ENCODE assay signal across 29 mouse cellular contexts in the genomic region with DNA sequence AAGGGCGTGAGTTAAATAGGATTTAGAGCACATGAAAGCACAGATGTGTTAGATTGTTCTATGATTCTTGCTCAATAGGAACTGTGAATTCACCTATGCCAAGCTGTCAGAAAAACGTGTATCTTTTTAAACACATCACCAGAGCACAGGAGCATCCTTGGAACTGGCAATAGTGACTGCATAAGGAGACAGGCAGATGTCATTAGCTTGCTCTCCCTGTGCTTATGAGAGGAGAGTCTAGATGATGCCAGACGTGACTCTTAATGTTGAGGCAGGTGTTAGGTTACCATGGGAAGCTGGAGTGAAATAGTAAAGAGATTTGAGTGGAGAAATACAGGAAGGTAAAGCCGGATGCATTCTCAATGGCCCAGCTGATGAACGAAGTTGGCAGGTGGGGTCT.
DNase-seq lines count a peak whose midpoint lies in the region; ATAC-seq lines count a peak whose summit lies in the region.
"Had no signal": no experiment of that assay in that cellular context is flagged by ENCODE, and none has a peak within 500 bp of the region (broad histone marks: within the 10 kb centered on the region; RNA-seq: fewer than 3 reads in every experiment).

No protein-coding gene starts in this region.

- no peak for DNase-seq in hindbrain, embryonic 10.5 days (ENCODE audit: low spot score)
- no peak for DNase-seq in hindbrain, embryonic 11.5 days (ENCODE audit: low spot score)
- no peak for DNase-seq in lung, postnatal 10 days
- DNase-seq in ovary, adult 18-20 months (ENCODE audit: low spot score): no peak
- DNase-seq: adrenal gland, adult 2 months; adrenal gland, postnatal 36 days; cerebellum, adult 8-10 months; cerebellum, postnatal 25 days; gastrocnemius, postnatal 14 days; heart, postnatal 36 days; kidney, adult 18-20 months; kidney, postnatal 25 days; layer of hippocampus, postnatal 36 days; liver, embryonic 13.5 days; lung, adult 18-20 months; lung, postnatal 14 days; thymus, adult 2 months; thymus, postnatal 36 days had no signal

- no peak overlapping the region for H3K4me2 ChIP-seq in hindbrain, embryonic 11.5 days (replicated peaks; ENCODE audit: low read depth, low read length)
- no peak overlapping the region for H3K4me2 ChIP-seq in embryonic facial prominence, embryonic 12.5 days (replicated peaks)
- H3K4me2 ChIP-seq in limb, embryonic 13.5 days (replicated peaks): 0 out of 2 replicates have a peak overlapping the region, but pooled peaks have one; percentile 5
- no peak overlapping the region for H3K4me2 ChIP-seq in midbrain, embryonic 15.5 days
- H3K4me2 ChIP-seq: heart, embryonic 15.5 days; kidney, embryonic 15.5 days; limb, embryonic 15.5 days; liver, embryonic 13.5 days; midbrain, embryonic 12.5 days; neural tube, embryonic 12.5 days had no signal

- peaks cover 20% of the 10 kb centered on the region for H3K4me1 ChIP-seq in hindbrain, embryonic 10.5 days (replicated peaks)
- H3K4me1 ChIP-seq in hindbrain, embryonic 11.5 days (replicated peaks; ENCODE audit: control insufficient read depth, insufficient read depth, low read length): no peaks in the 10 kb centered on the region; the same call in 1 of the 2 replicates
- H3K4me1 ChIP-seq in embryonic facial prominence, embryonic 12.5 days: peaks cover 16% of the 10 kb centered on the region
- peaks cover 36% of the 10 kb centered on the region for H3K4me1 ChIP-seq in limb, embryonic 13.5 days
- H3K4me1 ChIP-seq in midbrain, embryonic 15.5 days: peaks cover 16% of the 10 kb centered on the region
- H3K4me1 ChIP-seq: liver, embryonic 13.5 days had no signal

- no peak overlapping the region for H3K9ac ChIP-seq in hindbrain, embryonic 11.5 days (ENCODE audit: low read depth, low read length)
- no peak overlapping the region for H3K9ac ChIP-seq in embryonic facial prominence, embryonic 12.5 days
- H3K9ac ChIP-seq in limb, embryonic 13.5 days: no peak overlapping the region
- no peak overlapping the region for H3K9ac ChIP-seq in midbrain, embryonic 15.5 days
- H3K9ac ChIP-seq: forebrain, postnatal 0 days; heart, embryonic 15.5 days; kidney, embryonic 15.5 days; limb, embryonic 15.5 days; liver, embryonic 13.5 days; midbrain, embryonic 12.5 days; neural tube, embryonic 12.5 days had no signal

- H3K27me3 ChIP-seq in hindbrain, embryonic 10.5 days (ENCODE audit: insufficient read depth, poor library complexity, severe bottlenecking): no peaks in the 10 kb centered on the region
- no peaks in the 10 kb centered on the region for H3K27me3 ChIP-seq in hindbrain, embryonic 11.5 days (ENCODE audit: control insufficient read depth, insufficient read depth, low read length)
- no peaks in the 10 kb centered on the region for H3K27me3 ChIP-seq in embryonic facial prominence, embryonic 12.5 days
- no peaks in the 10 kb centered on the region for H3K27me3 ChIP-seq in limb, embryonic 13.5 days
- no peaks in the 10 kb centered on the region for H3K27me3 ChIP-seq in midbrain, embryonic 15.5 days (replicated peaks)
- H3K27me3 ChIP-seq: heart, embryonic 15.5 days; limb, embryonic 15.5 days; liver, embryonic 13.5 days; midbrain, embryonic 12.5 days; neural tube, embryonic 12.5 days had no signal

- H3K36me3 ChIP-seq in hindbrain, embryonic 10.5 days: no peaks in the 10 kb centered on the region
- H3K36me3 ChIP-seq in hindbrain, embryonic 11.5 days (ENCODE audit: control insufficient read depth, insufficient read depth, low read length): no peaks in the 10 kb centered on the region
- no peaks in the 10 kb centered on the region for H3K36me3 ChIP-seq in embryonic facial prominence, embryonic 12.5 days
- no peaks in the 10 kb centered on the region for H3K36me3 ChIP-seq in limb, embryonic 13.5 days
- no peaks in the 10 kb centered on the region for H3K36me3 ChIP-seq in midbrain, embryonic 15.5 days (replicated peaks)
- H3K36me3 ChIP-seq: heart, embryonic 10.5 days; heart, embryonic 15.5 days; kidney, embryonic 15.5 days; limb, embryonic 15.5 days; liver, embryonic 13.5 days; midbrain, embryonic 12.5 days; neural tube, embryonic 12.5 days had no signal

- ATAC-seq in hindbrain, embryonic 11.5 days (ENCODE audit: low FRiP score): no peak
- ATAC-seq in embryonic facial prominence, embryonic 12.5 days (ENCODE audit: insufficient number of reproducible peaks, insufficient read depth, low FRiP score, low TSS enrichment): no peak
- no peak for ATAC-seq in limb, embryonic 13.5 days (ENCODE audit: low FRiP score, low read depth)
- no peak; the same call in 1 of the 2 replicates for ATAC-seq in midbrain, embryonic 15.5 days (replicated peaks)

- H3K4me3 ChIP-seq in hindbrain, embryonic 10.5 days: no peak overlapping the region
- H3K4me3 ChIP-seq in hindbrain, embryonic 11.5 days (ENCODE audit: low read depth, low read length): no peak overlapping the region
- H3K4me3 ChIP-seq in embryonic facial prominence, embryonic 12.5 days: no peak overlapping the region
- H3K4me3 ChIP-seq in limb, embryonic 13.5 days: no peak overlapping the region
- H3K4me3 ChIP-seq in midbrain, embryonic 15.5 days: no peak overlapping the region
- H3K4me3 ChIP-seq: heart, embryonic 10.5 days; heart, embryonic 15.5 days; kidney, embryonic 15.5 days; limb, embryonic 15.5 days; liver, embryonic 13.5 days; midbrain, embryonic 12.5 days; myocyte; neural tube, embryonic 12.5 days had no signal

- peak overlapping the region; percentile 45; the same call in 1 of the 2 replicates for H3K27ac ChIP-seq in hindbrain, embryonic 10.5 days
- no peak overlapping the region for H3K27ac ChIP-seq in hindbrain, embryonic 11.5 days (ENCODE audit: low read depth, low read length)
- H3K27ac ChIP-seq in embryonic facial prominence, embryonic 12.5 days: peak overlapping the region; percentile 46; the same call in 1 of the 2 replicates
- peak overlapping the region; percentile 44; the same call in 1 of the 2 replicates for H3K27ac ChIP-seq in limb, embryonic 13.5 days
- 0 out of 2 replicates have a peak overlapping the region, but pooled peaks have one; percentile 20 for H3K27ac ChIP-seq in midbrain, embryonic 15.5 days
- H3K27ac ChIP-seq: heart, embryonic 10.5 days; heart, embryonic 15.5 days; kidney, embryonic 15.5 days; limb, embryonic 15.5 days; liver, embryonic 13.5 days; midbrain, embryonic 12.5 days; neural tube, embryonic 12.5 days had no signal

- no peaks in the 10 kb centered on the region for H3K9me3 ChIP-seq in hindbrain, embryonic 10.5 days
- no peaks in the 10 kb centered on the region for H3K9me3 ChIP-seq in hindbrain, embryonic 11.5 days (ENCODE audit: control insufficient read depth, low read length)
- no peaks in the 10 kb centered on the region for H3K9me3 ChIP-seq in embryonic facial prominence, embryonic 12.5 days
- H3K9me3 ChIP-seq in limb, embryonic 13.5 days: no peaks in the 10 kb centered on the region
- H3K9me3 ChIP-seq in midbrain, embryonic 15.5 days: no peaks in the 10 kb centered on the region
- H3K9me3 ChIP-seq: heart, embryonic 10.5 days; heart, embryonic 15.5 days; kidney, embryonic 15.5 days; limb, embryonic 15.5 days; liver, embryonic 13.5 days; midbrain, embryonic 12.5 days; neural tube, embryonic 12.5 days had no signal

- WGBS in hindbrain, embryonic 10.5 days: 68% methylated on average over 5 of the region's 5 CpGs
- WGBS in hindbrain, embryonic 11.5 days: 69% methylated on average over 5 of the region's 5 CpGs
- 42% methylated on average over 5 of the region's 5 CpGs for WGBS in embryonic facial prominence, embryonic 12.5 days
- 43% methylated on average over 5 of the region's 5 CpGs for WGBS in limb, embryonic 13.5 days
- 46% methylated on average over 5 of the region's 5 CpGs for WGBS in midbrain, embryonic 15.5 days
